Mouse (Mus musculus) embryonic fibroblast, embryonic 13.5 days (primary cell): ENCODE measurements at regions not wholly inside any gene's neighbourhood (a gene's known extent, or its start where the extent isn't known, plus 50 kb on each side); places are given as distances from the start of the nearest gene placed in this dataset.

Source experiments
- H3K27ac ChIP-seq: 2 replicates; pipeline ENCODE4 v1.5.1; 2012; ENCODE audit warnings: low read length, control low read depth, inconsistent platforms; ENCODE audit not compliant: insufficient read depth
- H3K4me1 ChIP-seq: 2 replicates; pipeline ENCODE4 v1.6.1; 2011; ENCODE audit warnings: low read length; ENCODE audit not compliant: control insufficient read depth, insufficient read depth
- H3K4me3 ChIP-seq: 2 replicates; pipeline ENCODE4 v1.5.1; 2011; ENCODE audit warnings: mild to moderate bottlenecking, control low read depth, low read length; ENCODE audit not compliant: insufficient read depth
- CTCF ChIP-seq: IDR thresholded peaks from 2 replicates; pipeline ENCODE4 v1.5.1; 2011; ENCODE audit warnings: mild to moderate bottlenecking, control low read depth, low read length, moderate library complexity, borderline replicate concordance; ENCODE audit not compliant: insufficient read depth
- POLR2A ChIP-seq: IDR thresholded peaks from 2 replicates; pipeline ENCODE4 v1.6.1; 2011; ENCODE audit warnings: low read depth, mild to moderate bottlenecking, control low read depth, low read length, moderate library complexity

- no peak for TF ChIP-seq POLR2A
- TF ChIP-seq CTCF: no peak
- H3K4me1 ChIP-seq: no peaks in the 10 kb centered on the region
- no peak overlapping the region for H3K4me3 ChIP-seq
- no peak overlapping the region for H3K27ac ChIP-seq
Observed at GRCm38 (mm10) chr7:40577365-40577764, 320.8 kb upstream of the Vstm2b start.

- no peak overlapping the region for H3K4me3 ChIP-seq
- no peaks in the 10 kb centered on the region for H3K4me1 ChIP-seq
- no peak for TF ChIP-seq POLR2A
- TF ChIP-seq CTCF: no peak
- H3K27ac ChIP-seq: no peak overlapping the region
Observed at GRCm38 (mm10) chr7:40620761-40621160, 277.4 kb upstream of the Vstm2b start.

DNA sequence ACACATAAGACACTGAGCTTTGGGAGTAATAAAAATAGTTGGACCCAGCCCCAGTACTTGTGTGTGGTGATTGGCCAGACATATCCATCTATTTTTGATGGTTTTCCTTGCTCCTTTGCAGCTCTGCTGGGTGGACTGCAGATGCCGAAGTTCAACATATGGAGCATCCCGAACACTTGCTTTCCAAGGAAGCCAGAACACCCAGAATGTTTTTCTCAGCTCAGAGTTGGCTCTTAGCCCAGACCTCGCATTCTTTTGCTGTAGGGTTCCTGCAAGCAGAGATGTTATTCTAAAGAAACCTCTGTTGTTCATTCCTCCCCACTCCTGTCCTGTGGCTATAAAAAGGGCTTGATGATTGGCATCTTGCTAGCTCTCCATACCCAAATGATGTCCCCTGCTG is 275.3 kb upstream of the Vstm2b start:
- no peaks in the 10 kb centered on the region for H3K4me1 ChIP-seq
- no peak overlapping the region for H3K4me3 ChIP-seq
- TF ChIP-seq POLR2A (no peak), CTCF (no peak)
- H3K27ac ChIP-seq: no peak overlapping the region

DNA sequence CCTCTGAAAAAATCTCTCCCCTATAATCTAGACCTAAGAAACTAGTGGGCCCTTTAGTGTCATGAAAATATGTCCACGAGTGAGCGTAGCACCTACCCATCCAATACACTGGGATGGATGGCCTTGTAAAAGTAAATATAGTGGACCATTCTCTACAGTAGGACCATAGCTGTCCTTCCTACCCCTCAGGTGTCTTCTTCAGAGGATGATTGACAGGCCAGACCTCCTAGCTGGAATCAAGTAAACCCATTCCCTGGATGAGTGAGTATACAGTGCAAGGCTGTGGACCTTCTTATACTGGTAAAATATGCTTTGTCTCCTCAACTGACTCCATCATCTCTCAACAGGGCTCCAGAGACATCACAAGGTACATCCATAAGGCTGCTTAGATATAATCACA is 274.8 kb upstream of the Vstm2b start:
- no peak for TF ChIP-seq CTCF
- TF ChIP-seq POLR2A: no peak
- Histone ChIP-seq H3K4me3 (no peak overlapping the region), H3K4me1 (no peaks in the 10 kb centered on the region), H3K27ac (no peak overlapping the region)

GRCm38 (mm10) chr7:40636369-40636768 is 261.8 kb upstream of the Vstm2b start:
- H3K27ac ChIP-seq: no peak overlapping the region
- no peak overlapping the region for H3K4me3 ChIP-seq
- TF ChIP-seq CTCF: no peak
- TF ChIP-seq POLR2A: no peak
- H3K4me1 ChIP-seq: no peaks in the 10 kb centered on the region

DNA sequence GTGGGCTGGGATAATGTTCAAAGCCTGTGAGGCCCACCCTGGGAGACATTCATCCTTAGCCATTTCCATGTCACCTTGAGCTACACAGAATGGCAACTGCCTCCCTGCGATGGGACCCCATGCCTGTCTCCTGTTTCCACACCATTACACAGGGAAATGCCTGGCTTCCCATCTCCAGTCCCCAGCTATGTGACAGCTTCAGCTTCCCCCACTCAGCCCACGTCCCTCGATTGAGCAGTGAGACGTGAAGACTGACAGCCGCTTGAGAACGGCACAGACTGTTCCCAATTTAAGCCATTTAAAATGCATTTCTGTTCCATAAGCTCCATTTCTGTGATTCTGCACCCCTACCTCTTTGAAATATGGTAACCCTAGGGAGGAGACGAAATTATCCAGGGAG is 243.1 kb upstream of the Vstm2b start:
- Histone ChIP-seq H3K4me3 (no peak overlapping the region), H3K27ac (no peak overlapping the region), H3K4me1 (no peaks in the 10 kb centered on the region)
- TF ChIP-seq POLR2A: no peak
- no peak for TF ChIP-seq CTCF

DNA sequence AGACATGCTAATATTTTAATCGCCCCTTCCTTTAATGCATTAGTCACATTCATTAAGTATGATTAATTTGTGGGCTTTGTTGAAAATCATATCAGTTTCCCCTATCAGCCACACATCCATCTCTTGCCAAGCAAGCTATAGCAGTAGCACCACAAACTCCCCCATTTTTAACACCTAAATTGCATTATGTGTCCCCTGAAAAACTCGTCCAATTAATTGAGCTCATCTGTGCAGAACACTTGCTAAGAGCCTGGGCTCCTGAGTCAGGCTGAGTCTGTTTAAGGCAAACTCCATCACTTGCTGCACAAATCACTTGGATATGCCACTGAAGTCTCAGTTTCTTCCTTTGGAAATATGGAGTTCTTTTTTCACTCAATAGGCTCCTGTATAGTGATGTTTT is 242.7 kb upstream of the Vstm2b start:
- no peak overlapping the region for H3K27ac ChIP-seq
- no peaks in the 10 kb centered on the region for H3K4me1 ChIP-seq
- H3K4me3 ChIP-seq: no peak overlapping the region
- no peak for TF ChIP-seq POLR2A
- no peak for TF ChIP-seq CTCF

GRCm38 (mm10) chr7:40659662-40660061 is 238.5 kb upstream of the Vstm2b start:
- no peaks in the 10 kb centered on the region for H3K4me1 ChIP-seq
- H3K27ac ChIP-seq: no peak overlapping the region
- TF ChIP-seq POLR2A (no peak), CTCF (no peak)
- H3K4me3 ChIP-seq: no peak overlapping the region

- TF ChIP-seq POLR2A: no peak
- TF ChIP-seq CTCF: no peak
- no peaks in the 10 kb centered on the region for H3K4me1 ChIP-seq
Observed at GRCm38 (mm10) chr7:40663781-40664180, 234.3 kb upstream of the Vstm2b start.

DNA sequence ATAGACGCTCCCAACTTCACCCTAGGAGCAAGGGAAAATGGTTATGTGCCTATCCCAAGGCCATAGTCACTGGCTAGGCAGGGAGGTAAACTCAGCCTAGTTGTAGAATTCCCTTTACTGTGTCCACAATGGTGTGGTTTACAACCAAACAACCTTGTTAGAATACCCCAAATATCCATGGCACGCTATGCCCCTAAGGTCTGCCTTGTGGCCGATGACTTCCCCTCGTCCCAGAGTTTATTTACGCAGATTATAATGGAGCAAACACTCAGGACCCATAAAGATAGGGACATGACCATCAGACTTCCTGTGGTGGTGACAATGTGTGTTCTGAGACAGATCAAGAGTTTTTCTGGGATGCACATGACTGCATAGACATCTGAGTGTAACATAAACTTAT is 231.5 kb upstream of the Vstm2b start:
- no peak overlapping the region for H3K27ac ChIP-seq
- TF ChIP-seq CTCF (no peak), POLR2A (no peak)
- H3K4me1 ChIP-seq: no peaks in the 10 kb centered on the region
- H3K4me3 ChIP-seq: no peak overlapping the region

More at GRCm38 (mm10) chr7:40663781-40664180, 234.3 kb upstream of the Vstm2b start:
- Histone ChIP-seq H3K27ac (no peak overlapping the region), H3K4me3 (no peak overlapping the region)

DNA sequence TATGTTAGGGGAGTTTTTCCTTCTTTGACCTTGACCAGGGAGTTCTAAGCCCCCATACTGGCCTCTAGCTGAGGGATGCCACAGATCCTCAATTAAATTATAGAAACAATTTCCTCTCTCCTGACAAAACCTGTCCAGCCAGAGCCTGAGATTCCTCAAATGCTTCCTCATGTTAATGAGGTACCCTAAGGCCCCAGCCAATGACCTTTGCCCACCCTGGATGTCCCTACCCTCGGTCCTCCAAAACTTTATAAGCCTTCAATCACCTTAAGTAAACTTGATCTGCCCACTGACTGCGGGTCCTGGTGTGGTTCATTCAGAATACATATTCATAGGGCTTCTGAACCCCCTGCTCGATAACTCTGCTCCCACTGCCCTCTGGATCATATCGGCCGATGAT is 227.7 kb upstream of the Vstm2b start:
- TF ChIP-seq CTCF (no peak), POLR2A (no peak)
- Histone ChIP-seq H3K27ac (no peak overlapping the region), H3K4me3 (no peak overlapping the region), H3K4me1 (no peaks in the 10 kb centered on the region)

GRCm38 (mm10) chr7:40671068-40671467 is 227.1 kb upstream of the Vstm2b start:
- no peak overlapping the region for H3K27ac ChIP-seq
- TF ChIP-seq POLR2A (no peak), CTCF (no peak)
- no peak overlapping the region for H3K4me3 ChIP-seq
- H3K4me1 ChIP-seq: no peaks in the 10 kb centered on the region
